Comparison of ENCODE assay signal across 20 mouse cellular contexts in genomic region chr13:49355461-49356061, GRCm38 (mm10). TPM values are rescaled to one million over a fixed set of nuclear protein-coding genes. Genes with fewer than 3 reads are reported as not detected.
A peak's percentile ranks its signal among the peaks of the same experiment; 100 is the strongest.
DNase-seq lines count a peak whose midpoint lies in the region; ATAC-seq and TF ChIP-seq lines count a peak whose summit lies in the region.
"Had no signal": no experiment of that assay in that cellular context is flagged by ENCODE, and none has a peak within 500 bp of the region (broad histone marks: within the 10 kb centered on the region; RNA-seq: fewer than 3 reads in every experiment).

No protein-coding gene starts in this region.

- no peak for DNase-seq in hindbrain, embryonic 10.5 days (ENCODE audit: low spot score)
- no peak for DNase-seq in hindbrain, postnatal 0 days (ENCODE audit: low spot score)
- DNase-seq in neural tube, embryonic 11.5 days (ENCODE audit: low spot score) = no peak
- DNase-seq in neural tube, embryonic 10.5 days (ENCODE audit: extremely low spot score, low spot score) = no peak
- no peak for DNase-seq in thymus, postnatal 10 days (ENCODE audit: low spot score in 2 of 2)
- DNase-seq: adrenal gland, adult 8-10 months; cerebellum, postnatal 10 days; embryo, embryonic 11 days; layer of hippocampus, postnatal 36 days; lung, adult 18-20 months; lung, postnatal 14 days; right cerebral cortex, adult 18-20 months; thymus, postnatal 4 days had no signal

- H3K9ac ChIP-seq in hindbrain, postnatal 0 days (replicated peaks; ENCODE audit: low read length) = no peak overlapping the region
- 0 out of 2 replicates have a peak overlapping the region, but pooled peaks have one; percentile 7 for H3K9ac ChIP-seq in neural tube, embryonic 11.5 days (ENCODE audit: low read length)
- H3K9ac ChIP-seq in heart, embryonic 13.5 days = 0 out of 2 replicates have a peak overlapping the region, but pooled peaks have one; percentile 1
- H3K9ac ChIP-seq: hindbrain, embryonic 15.5 days; midbrain, embryonic 15.5 days had no signal

- H3K9me3 ChIP-seq in hindbrain, embryonic 10.5 days = no peaks in the 10 kb centered on the region
- no peaks in the 10 kb centered on the region for H3K9me3 ChIP-seq in hindbrain, postnatal 0 days (ENCODE audit: low read length)
- no peaks in the 10 kb centered on the region for H3K9me3 ChIP-seq in neural tube, embryonic 11.5 days (ENCODE audit: control insufficient read depth, low read length)
- no peaks in the 10 kb centered on the region for H3K9me3 ChIP-seq in heart, embryonic 13.5 days
- H3K9me3 ChIP-seq: hindbrain, embryonic 15.5 days; midbrain, embryonic 15.5 days had no signal

- H3K27me3 ChIP-seq in hindbrain, embryonic 10.5 days (ENCODE audit: insufficient read depth, poor library complexity, severe bottlenecking) = no peaks in the 10 kb centered on the region
- H3K27me3 ChIP-seq in hindbrain, postnatal 0 days (ENCODE audit: insufficient read depth, low read length) = no peaks in the 10 kb centered on the region
- no peaks in the 10 kb centered on the region for H3K27me3 ChIP-seq in neural tube, embryonic 11.5 days (ENCODE audit: control insufficient read depth, insufficient read depth, low read length)
- H3K27me3 ChIP-seq in heart, embryonic 13.5 days (replicated peaks) = no peaks in the 10 kb centered on the region
- no peaks in the 10 kb centered on the region for H3K27me3 ChIP-seq in myocyte (ENCODE audit: control insufficient read depth, insufficient read depth, insufficient read length)
- H3K27me3 ChIP-seq: hindbrain, embryonic 15.5 days; midbrain, embryonic 15.5 days had no signal

- H3K4me3 ChIP-seq in hindbrain, embryonic 10.5 days = no peak overlapping the region
- H3K4me3 ChIP-seq in hindbrain, postnatal 0 days (ENCODE audit: low read length) = no peak overlapping the region
- H3K4me3 ChIP-seq in neural tube, embryonic 11.5 days (ENCODE audit: low read depth, low read length) = no peak overlapping the region
- H3K4me3 ChIP-seq in heart, embryonic 13.5 days = no peak overlapping the region
- H3K4me3 ChIP-seq in myocyte = no peak overlapping the region
- H3K4me3 ChIP-seq: hindbrain, embryonic 15.5 days; midbrain, embryonic 15.5 days had no signal

- no peak for TF ChIP-seq POLR2A in myocyte (IDR thresholded peaks at IDR 0.05; ENCODE audit: insufficient read length, low read depth)

- no peak overlapping the region for H3ac ChIP-seq in myocyte (ENCODE audit: control insufficient read depth, insufficient read length)

- TF ChIP-seq CTCF in hindbrain, postnatal 0 days (IDR thresholded peaks at IDR 0.05; ENCODE audit: low read depth) = no peak

- 88% methylated on average over 11 of the region's 11 CpGs for WGBS in hindbrain, embryonic 10.5 days
- 80% methylated on average over 11 of the region's 11 CpGs for WGBS in hindbrain, postnatal 0 days
- 84% methylated on average over 11 of the region's 11 CpGs for WGBS in neural tube, embryonic 11.5 days
- 79% methylated on average over 11 of the region's 11 CpGs for WGBS in heart, embryonic 13.5 days

- H3K27ac ChIP-seq in hindbrain, embryonic 10.5 days = 0 out of 2 replicates have a peak overlapping the region, but pooled peaks have one; percentile 23
- no peak overlapping the region for H3K27ac ChIP-seq in hindbrain, postnatal 0 days
- H3K27ac ChIP-seq in neural tube, embryonic 11.5 days (ENCODE audit: low read depth, low read length) = no peak overlapping the region
- H3K27ac ChIP-seq in heart, embryonic 13.5 days (replicated peaks) = peak overlapping the region; percentile 20; the same call in 1 of the 2 replicates
- H3K27ac ChIP-seq: hindbrain, embryonic 15.5 days; kidney, postnatal 0 days; midbrain, embryonic 15.5 days had no signal

- peaks cover 36% of the 10 kb centered on the region for H3K4me1 ChIP-seq in hindbrain, embryonic 10.5 days (replicated peaks)
- peaks cover 10% of the 10 kb centered on the region; the same call in 1 of the 2 replicates for H3K4me1 ChIP-seq in hindbrain, postnatal 0 days (ENCODE audit: insufficient read depth, low read length)
- peaks cover 2% of the 10 kb centered on the region; the same call in 1 of the 2 replicates for H3K4me1 ChIP-seq in neural tube, embryonic 11.5 days (ENCODE audit: control insufficient read depth, insufficient read depth, low read length)
- H3K4me1 ChIP-seq in heart, embryonic 13.5 days = peaks cover 60% of the 10 kb centered on the region

- H3K4me2 ChIP-seq in hindbrain, postnatal 0 days (ENCODE audit: low read depth, low read length) = no peak overlapping the region
- no peak overlapping the region for H3K4me2 ChIP-seq in neural tube, embryonic 11.5 days (ENCODE audit: low read depth)
- H3K4me2 ChIP-seq in heart, embryonic 13.5 days = no peak overlapping the region
- peak overlapping the region; percentile 19 for H3K4me2 ChIP-seq in myocyte (ENCODE audit: low read depth)
- H3K4me2 ChIP-seq: hindbrain, embryonic 15.5 days; midbrain, embryonic 15.5 days had no signal

- H3K36me3 ChIP-seq in hindbrain, embryonic 10.5 days = peaks cover 29% of the 10 kb centered on the region
- H3K36me3 ChIP-seq in hindbrain, postnatal 0 days (ENCODE audit: insufficient read depth, low read length) = no peaks in the 10 kb centered on the region
- no peaks in the 10 kb centered on the region for H3K36me3 ChIP-seq in neural tube, embryonic 11.5 days (ENCODE audit: control insufficient read depth, insufficient read depth, low read length)
- peaks cover 29% of the 10 kb centered on the region for H3K36me3 ChIP-seq in heart, embryonic 13.5 days
- H3K36me3 ChIP-seq in myocyte (ENCODE audit: control insufficient read depth, insufficient read depth) = no peaks in the 10 kb centered on the region
- H3K36me3 ChIP-seq: midbrain, embryonic 15.5 days had no signal

- H3K79me2 ChIP-seq in myocyte (ENCODE audit: control insufficient read depth, insufficient read depth) = peaks cover 88% of the 10 kb centered on the region

- ATAC-seq in hindbrain, postnatal 0 days = no peak
- no peak for ATAC-seq in neural tube, embryonic 11.5 days (ENCODE audit: insufficient read depth, low FRiP score, low TSS enrichment)
- ATAC-seq in heart, embryonic 13.5 days (ENCODE audit: extremely low read depth, insufficient number of reproducible peaks, low FRiP score, low TSS enrichment) = no peak
- ATAC-seq: forebrain, embryonic 16.5 days; intestine, postnatal 0 days; midbrain, embryonic 15.5 days had no signal

TF ChIP-seq in myocyte, 11 proteins besides CTCF, POLR2A, EP300 and RAD21:
- TF ChIP-seq E2F4 (IDR thresholded peaks at IDR 0.05; ENCODE audit: insufficient read depth) (no peak), SRF (IDR thresholded peaks at IDR 0.05; ENCODE audit: control insufficient read depth, insufficient read length, low read depth) (no peak), TCF3 (IDR thresholded peaks at IDR 0.05; ENCODE audit: insufficient read length, low read depth) (no peak), MYOD1 (IDR thresholded peaks at IDR 0.05; ENCODE audit: control insufficient read depth in 1 of 3, insufficient read length in 2 of 3, low read depth in 2 of 3) (peak in 2 of 3 experiments; percentile 59 to 66), CEBPB (IDR thresholded peaks at IDR 0.05; ENCODE audit: insufficient read depth, poor library complexity, severe bottlenecking) (no peak), USF1 (IDR thresholded peaks at IDR 0.05; ENCODE audit: low read depth) (no peak), MAX (IDR thresholded peaks at IDR 0.05; ENCODE audit: low read depth) (no peak), POLR2AphosphoS2 (IDR thresholded peaks at IDR 0.05; ENCODE audit: insufficient read length, low read depth) (no peak), TCF12 (IDR thresholded peaks at IDR 0.05; ENCODE audit: insufficient read depth, poor library complexity, severe bottlenecking) (no peak), MYOG (IDR thresholded peaks at IDR 0.05; ENCODE audit: control insufficient read depth in 1 of 3, insufficient read depth in 1 of 3, insufficient read length in 2 of 3, low read depth in 2 of 3) (peak in 2 of 3 experiments; percentile 12 to 72), REST (IDR thresholded peaks at IDR 0.05; ENCODE audit: insufficient read depth, insufficient read length) (no peak)
TF ChIP-seq in myocyte: peak in this region for 2.

RNA-seq across cellular contexts. Expression of gene Bicd2, which starts 14.2 kb away (rescaled TPM):
- 31.8 and 32.0 TPM in 2 replicates for polyA plus RNA-seq in hindbrain, embryonic 10.5 days (2016; fragmentation: Nextera tagmentation; extraction: Ambion mirVana)
- 48.2 and 51.2 TPM in 2 replicates for total RNA-seq in hindbrain, postnatal 0 days (2014; rRNA removed)
- 23.3 and 25.1 TPM in 2 replicates for polyA plus RNA-seq in hindbrain, postnatal 0 days (2015; fragmentation: Nextera tagmentation; extraction: Ambion mirVana)
- 37.1 and 37.4 TPM in 2 replicates for polyA plus RNA-seq in neural tube, embryonic 11.5 days (2014; fragmentation: Nextera tagmentation; extraction: Ambion mirVana)
- polyA plus RNA-seq in heart, embryonic 13.5 days (2015; fragmentation: Nextera tagmentation; extraction: Ambion mirVana) = 38.7 and 40.6 TPM in 2 replicates
- 94.9 TPM for polyA plus RNA-seq in myocyte (2012; fragmentation: generic; extraction: Trizol)

RNA-seq across cellular contexts. Expression of gene Fgd3, which starts 35.5 kb away (rescaled TPM):
- 0.98 TPM in 2 replicates for polyA plus RNA-seq in hindbrain, embryonic 10.5 days (2016; fragmentation: Nextera tagmentation; extraction: Ambion mirVana)
- 6.3 and 8.4 TPM in 2 replicates for total RNA-seq in hindbrain, postnatal 0 days (2014; rRNA removed)
- 1.6 TPM in 2 replicates for polyA plus RNA-seq in hindbrain, postnatal 0 days (2015; fragmentation: Nextera tagmentation; extraction: Ambion mirVana)
- 1.1 and 1.2 TPM in 2 replicates for polyA plus RNA-seq in neural tube, embryonic 11.5 days (2014; fragmentation: Nextera tagmentation; extraction: Ambion mirVana)
- 0.05 and 0.23 TPM in 2 replicates for polyA plus RNA-seq in heart, embryonic 13.5 days (2015; fragmentation: Nextera tagmentation; extraction: Ambion mirVana)
- polyA plus RNA-seq in myocyte (2012; fragmentation: generic; extraction: Trizol) = 15.5 TPM

Comparison
In these comparisons a context has a peak if more than half of its experiments do, and no peak if none do; other contexts are left out.
1. H3K27ac ChIP-seq: peak in hindbrain, embryonic 10.5 days (single experiment) and heart, embryonic 13.5 days (single experiment); none in hindbrain, postnatal 0 days (single experiment) and neural tube, embryonic 11.5 days (single experiment).